Mouse (Mus musculus) 416B (cell line): ENCODE results near the gene Kmt2a.

Experiments used
- DNase-seq: peaks from one replicate; pipeline ENCODE4 v3.0.0; 2011; ENCODE audit warnings: low read depth

Kmt2a gene

GRCm38 (mm10) chr9:44817522-44817921 is 63.6 kb downstream of the Kmt2a start:
- DNase-seq, result no peak

- DNase-seq, result no peak
Observed at GRCm38 (mm10) chr9:44814179-44814578, 66.9 kb downstream of the Kmt2a start.

GRCm38 (mm10) chr9:44810316-44810715 is 70.8 kb downstream of the Kmt2a start:
- no peak for DNase-seq

- DNase-seq, result no peak
Observed at GRCm38 (mm10) chr9:44807778-44808177, 73.3 kb downstream of the Kmt2a start.

GRCm38 (mm10) chr9:44807141-44807540 is 74.0 kb downstream of the Kmt2a start:
- no peak for DNase-seq

DNA sequence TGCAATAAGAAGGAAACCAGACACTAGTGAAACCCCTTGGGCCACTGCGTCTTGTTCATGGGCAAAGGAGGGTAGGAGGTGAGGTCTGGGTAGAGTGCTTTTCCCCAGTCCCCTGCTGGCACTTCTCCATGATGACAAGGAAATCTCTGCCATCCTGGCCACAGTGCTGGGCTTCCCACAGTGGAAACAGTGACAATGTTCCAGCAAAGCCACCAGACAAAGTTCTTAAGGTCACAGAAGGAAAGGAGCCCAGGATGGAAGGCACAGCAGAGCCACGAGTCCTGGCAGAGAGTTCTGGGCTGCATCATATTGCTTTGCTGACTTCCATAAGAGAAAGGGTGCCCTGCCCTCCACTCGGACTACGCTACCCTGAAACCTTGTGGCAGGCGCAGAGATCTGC is 75.6 kb downstream of the Kmt2a start:
- no peak for DNase-seq

GRCm38 (mm10) chr9:44804678-44805077 is 76.4 kb downstream of the Kmt2a start:
- DNase-seq, result no peak

DNA sequence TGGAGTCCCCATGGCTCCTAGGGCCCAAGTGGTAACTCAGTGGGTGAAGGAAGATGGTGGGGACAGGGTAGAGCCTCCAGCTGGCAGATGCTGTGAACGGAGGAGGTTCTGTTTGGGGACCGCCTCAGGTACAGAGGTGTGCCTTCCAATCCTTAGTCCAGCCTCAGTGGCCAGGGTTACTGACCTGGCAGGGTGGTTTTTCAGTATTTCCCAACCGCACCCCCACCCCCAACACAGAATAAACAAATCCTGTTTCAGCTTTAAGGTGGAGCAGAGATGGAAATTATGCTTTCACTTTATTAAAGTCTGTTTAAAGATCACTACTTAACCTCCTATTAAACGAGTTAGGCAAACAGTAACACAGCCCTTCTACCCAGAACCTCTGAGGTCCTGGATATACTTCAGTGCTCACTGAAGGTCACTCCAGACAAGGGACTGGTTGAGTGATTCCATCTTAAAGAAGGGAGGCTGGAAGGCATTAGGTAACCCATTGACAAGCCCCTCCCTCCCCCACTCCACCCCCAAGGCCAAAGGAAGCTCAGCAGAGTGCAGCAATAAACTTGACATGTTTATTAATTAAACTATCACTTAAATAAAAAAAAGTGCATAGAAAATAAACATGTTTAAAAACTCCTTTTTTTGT is 78.2 kb downstream of the Kmt2a start, which contains the start of gene Ttc36:
Gene Ttc36 (minus strand): TSS at position 265 of the 643 bp plus-strand sequence.
- peak; percentile 24 for DNase-seq

- DNase-seq, result peak; percentile 13
Observed at GRCm38 (mm10) chr9:44801669-44802068, 79.4 kb downstream of the Kmt2a start.

- DNase-seq, result no peak
Observed at GRCm38 (mm10) chr9:44799958-44800324, 81.2 kb downstream of the Kmt2a start.

DNA sequence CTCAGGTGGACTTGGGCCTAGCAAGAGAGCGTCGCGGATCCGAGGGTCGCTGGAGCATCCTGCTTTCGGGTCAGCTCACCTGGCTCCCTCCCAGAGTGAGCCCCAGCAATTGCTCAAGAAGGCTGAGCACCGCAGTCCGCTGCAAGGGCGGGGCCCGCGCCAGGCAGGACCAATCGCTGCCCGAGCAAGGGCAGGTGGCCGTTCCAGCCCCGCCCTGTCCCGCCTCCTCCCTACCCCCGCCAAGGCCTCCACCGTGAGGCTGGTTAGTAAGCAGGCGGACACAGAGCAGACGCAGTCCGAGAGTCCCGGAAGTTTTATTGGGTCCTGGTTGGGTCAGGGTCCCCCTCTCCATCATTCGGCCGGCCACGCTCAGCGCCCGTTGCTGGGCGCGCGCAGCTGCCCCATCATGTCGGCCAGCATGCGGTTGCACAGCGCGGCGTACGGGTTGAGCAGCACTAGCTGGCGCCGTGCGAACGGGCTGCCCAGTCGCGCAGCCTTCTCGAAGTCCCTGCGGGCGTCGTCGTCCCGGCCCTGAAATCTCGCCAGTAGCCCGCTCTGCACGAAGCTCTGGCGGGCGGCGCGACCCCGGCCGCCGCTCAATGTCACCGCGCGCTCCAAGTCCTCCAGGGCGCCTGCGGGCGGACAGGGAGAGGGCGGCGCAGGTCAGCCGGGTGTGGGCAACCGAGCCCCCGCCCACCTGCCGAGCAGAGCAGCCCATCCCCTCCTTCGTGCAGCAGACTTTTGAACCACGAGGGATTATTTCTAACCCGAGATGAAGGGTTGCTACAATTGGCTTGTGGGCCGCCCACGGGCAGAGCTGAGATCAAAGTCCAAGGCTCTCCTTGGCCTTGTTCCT is 81.8 kb downstream of the Kmt2a start, which contains the start of gene Tmem25:
Gene Tmem25 (minus strand): TSS at position 206 of the 856 bp plus-strand sequence.
- DNase-seq, result no peak

DNA sequence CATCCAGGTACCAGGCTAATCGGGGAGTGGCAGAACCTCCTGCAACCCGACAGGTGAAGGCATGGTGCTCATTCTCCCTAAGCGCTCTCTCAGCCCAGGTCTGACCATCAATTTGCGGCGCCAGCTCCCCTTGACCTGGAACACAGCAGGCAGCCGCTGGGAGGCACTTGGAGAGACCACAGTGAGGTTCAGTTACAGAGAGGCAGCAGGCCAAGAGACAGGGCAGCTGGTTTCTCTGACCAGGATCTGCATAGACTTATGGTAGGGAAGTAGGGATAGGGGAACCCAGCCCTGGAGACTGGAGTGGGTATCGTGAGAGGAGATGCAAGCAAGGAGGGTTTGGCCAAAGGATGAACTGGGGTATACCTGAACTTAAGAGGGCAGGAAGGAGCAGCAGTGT is 82.8 kb downstream of the Kmt2a start:
- no peak for DNase-seq

GRCm38 (mm10) chr9:44792842-44793241 is 88.3 kb downstream of the Kmt2a start:
- DNase-seq, result no peak

- peak; percentile 96 for DNase-seq
Observed at GRCm38 (mm10) chr9:44772750-44773651, 108.1 kb downstream of the Kmt2a start.

DNA sequence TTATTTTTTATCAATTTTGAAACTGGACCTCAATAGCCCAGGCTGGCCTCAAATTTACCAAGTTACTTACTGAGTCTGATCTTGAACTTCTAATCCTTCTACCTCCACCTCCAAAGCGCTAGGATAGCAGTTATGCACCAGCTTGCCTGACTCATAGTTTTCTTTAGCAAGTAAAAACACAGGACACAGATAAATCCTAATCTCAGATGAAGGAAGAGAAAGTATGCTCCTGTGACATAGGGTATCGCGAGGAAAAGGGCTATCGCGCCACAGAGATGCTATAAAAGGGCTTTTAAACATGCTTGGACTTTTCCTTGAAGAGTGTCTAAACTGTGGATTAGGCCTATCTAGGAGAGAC is 108.7 kb downstream of the Kmt2a start:
- DNase-seq, result no peak

DNA sequence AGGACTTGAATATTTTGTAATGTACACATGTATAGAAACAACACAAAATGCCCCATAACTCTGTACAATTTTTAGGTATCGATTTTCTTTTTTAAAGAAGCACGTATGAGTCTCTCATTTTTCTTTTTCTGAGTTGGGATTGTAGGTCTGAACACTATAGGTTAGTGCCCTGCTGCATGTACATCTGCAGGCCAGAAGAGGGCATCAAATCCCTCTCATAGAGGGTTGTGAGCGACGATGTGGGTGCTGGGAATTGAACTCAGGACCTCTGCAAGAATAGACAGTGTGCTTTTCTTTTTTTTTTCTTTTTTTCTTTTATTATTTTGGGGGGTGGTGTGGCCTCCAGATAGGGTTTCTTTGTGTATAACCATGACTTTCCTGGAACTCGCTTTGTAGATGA is 109.7 kb downstream of the Kmt2a start:
- no peak for DNase-seq

DNA sequence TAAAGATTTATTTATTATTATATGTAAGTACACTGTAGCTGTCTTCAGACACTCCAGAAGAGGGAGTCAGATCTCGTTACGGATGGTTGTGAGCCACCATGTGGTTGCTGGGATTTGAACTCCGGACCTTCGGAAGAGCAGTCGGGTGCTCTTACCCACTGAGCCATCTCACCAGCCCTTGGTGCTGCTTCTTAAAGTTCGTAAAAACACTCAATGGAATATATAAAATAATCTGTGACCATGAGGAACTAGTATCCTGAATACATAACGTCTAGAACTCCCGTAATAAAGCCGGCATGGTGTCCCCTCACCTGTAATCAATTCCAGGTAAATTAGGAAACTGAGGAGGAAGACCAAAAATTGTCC is 113.1 kb downstream of the Kmt2a start:
- peak; percentile 20 for DNase-seq

DNA sequence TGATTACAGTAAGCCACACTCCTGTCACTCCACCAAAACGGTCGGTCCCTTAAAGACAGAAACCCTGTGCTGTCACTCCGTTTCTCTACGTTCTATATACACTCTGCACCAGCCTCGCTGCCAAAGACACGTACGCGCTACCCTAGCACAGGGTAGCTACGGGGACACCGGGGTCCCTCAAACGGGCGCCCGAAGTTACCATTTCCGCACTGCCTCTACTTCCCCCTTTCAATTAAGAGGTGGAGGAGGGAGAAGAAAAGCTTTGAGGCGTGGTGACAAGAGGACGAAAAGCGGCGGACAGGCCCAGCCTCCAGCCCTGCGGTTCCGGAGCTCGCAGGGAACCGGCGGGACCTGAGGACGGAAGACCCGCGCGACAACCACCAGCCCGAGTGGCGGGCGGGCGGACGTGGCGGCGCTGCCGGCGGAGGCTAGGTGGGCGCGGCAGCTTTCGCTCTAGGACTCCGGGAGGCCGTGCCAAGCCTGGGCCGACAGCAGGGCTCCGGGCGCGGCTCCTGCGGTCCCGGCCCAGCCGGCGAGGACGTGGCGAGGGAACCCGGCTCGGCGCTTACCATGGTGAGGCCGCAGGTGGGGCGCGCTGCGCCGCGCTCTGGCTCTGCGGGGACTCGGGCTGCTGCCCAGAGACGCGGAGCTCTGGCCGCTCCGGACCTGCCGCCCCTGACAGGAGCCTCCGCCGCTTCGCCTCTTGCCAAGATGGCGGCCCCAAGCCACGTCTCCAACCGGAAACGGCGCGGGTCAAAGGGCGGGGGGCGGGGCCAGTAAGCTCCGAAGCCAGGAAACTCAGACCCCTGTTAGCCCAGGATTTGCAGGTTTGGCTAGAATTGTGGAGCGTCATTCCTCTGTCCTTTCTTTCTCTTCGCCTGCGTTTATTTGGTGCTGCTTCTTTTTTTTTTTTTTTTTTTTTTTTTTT is 113.7 kb downstream of the Kmt2a start, which contains the start of the genes Arcn1 and Ift46:
Gene Arcn1 (minus strand): TSS at position 745 of the 928 bp plus-strand sequence.
Gene Ift46 (plus strand): TSS at position 808 of the 928 bp plus-strand sequence.
- DNase-seq, result peak; percentile 93

- DNase-seq, result no peak
Observed at GRCm38 (mm10) chr9:44760873-44761272, 120.2 kb downstream of the Kmt2a start.
